Mouse (Mus musculus) midbrain, embryonic 16.5 days (tissue): ENCODE data around the gene Dcun1d3. TPM values are rescaled to one million over a fixed set of nuclear protein-coding genes. Genes with fewer than 3 reads are reported as not detected.

Source experiments
- polyA plus RNA-seq: library from polyadenylated mRNA; unstranded; fragments of >200 nt; fragmentation: Nextera tagmentation; extraction: Ambion mirVana; gene quantifications from 2 replicates; pipeline ENCODE4 v1.2.1, GENCODE M21; 2015

The Dcun1d3 gene
- polyA plus RNA-seq, 1 experiment from 2014 or later: 19.1 TPM

Other genes with a start within 250 kb of the Dcun1d3 start
- not detected in 2 replicates for gene Acsm4, start 206.3 kb downstream of the Dcun1d3 start, polyA plus RNA-seq
- 85.8 and 89.6 TPM in 2 replicates for gene Thumpd1, start 175.5 kb downstream of the Dcun1d3 start, polyA plus RNA-seq
- 0.15 TPM in 1 of 2 replicates, not detected in the other for gene Acsm3, start 135.4 kb downstream of the Dcun1d3 start, polyA plus RNA-seq
- 8.4 and 8.8 TPM in 2 replicates for gene Rexo5, start 102.3 kb downstream of the Dcun1d3 start, polyA plus RNA-seq
- gene Eri2, start 102.2 kb downstream of the Dcun1d3 start, polyA plus RNA-seq: 16.5 and 18.3 TPM in 2 replicates
- 22.3 and 23.8 TPM in 2 replicates for gene Lyrm1, start 437 bp downstream of the Dcun1d3 start, polyA plus RNA-seq
- 0.11 and 0.15 TPM in 2 replicates for gene Dnah3, start 199.0 kb upstream of the Dcun1d3 start, polyA plus RNA-seq
- gene Tmem159, start 206.1 kb upstream of the Dcun1d3 start, polyA plus RNA-seq: 12.9 and 31.7 TPM in 2 replicates
- not detected in 2 replicates for gene Zp2, start 249.0 kb upstream of the Dcun1d3 start, polyA plus RNA-seq